Mouse (Mus musculus): ENCODE measurements around the gene Bbx.

DNA sequence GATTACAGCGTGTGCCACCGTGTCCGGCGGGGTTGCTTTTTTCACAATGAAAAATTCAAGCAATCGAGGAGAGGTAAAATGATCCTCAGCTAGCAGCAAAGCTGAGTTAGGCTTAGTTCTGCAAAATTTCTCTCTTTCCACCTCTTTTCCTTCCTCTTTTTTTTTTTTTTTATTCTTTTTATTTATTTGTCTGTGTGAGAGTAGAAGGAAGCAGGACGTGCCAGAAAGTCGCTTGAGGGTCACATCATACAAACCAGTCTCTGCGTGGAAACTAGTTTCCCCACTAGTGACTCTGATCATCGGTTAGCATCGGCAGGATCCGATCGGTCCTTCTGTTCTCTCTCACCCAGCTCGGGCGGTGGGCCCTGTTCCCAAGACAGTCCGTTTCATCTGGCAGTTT is 5.6 kb upstream of the Bbx start:
- TF ChIP-seq CTCF (IDR thresholded peaks at IDR 0.05; ENCODE audit: borderline replicate concordance, extremely low read depth, insufficient read depth, insufficient read length) (no peak), POLR2A (IDR thresholded peaks at IDR 0.05; ENCODE audit: borderline replicate concordance, extremely low read depth, insufficient read depth, insufficient read length, poor library complexity, severe bottlenecking) (no peak)
